Mouse (Mus musculus): ENCODE results near the gene Rad54l.

- TF ChIP-seq CTCF (IDR thresholded peaks at IDR 0.05; ENCODE audit: low read depth, low read length) (no peak), TAL1 (conservative IDR thresholded peaks at IDR 0.05; ENCODE audit: low read depth, low read length) (no peak)
Measured at GRCm38 (mm10) chr4:116057559-116057958, 65.9 kb downstream of the Rad54l start.

Measured in G1E (cell line).